ENCODE assay signal across 19 mouse cellular contexts in genomic region chr6:144579301-144579700, GRCm38 (mm10).
DNase-seq lines count a peak whose midpoint lies in the region; ATAC-seq and TF ChIP-seq lines count a peak whose summit lies in the region.
"Had no signal": no experiment of that assay in that cellular context is flagged by ENCODE, and none has a peak within 500 bp of the region (broad histone marks: within the 10 kb centered on the region; RNA-seq: fewer than 3 reads in every experiment).

No protein-coding gene starts in this region.

- H3K9me3 ChIP-seq in kidney, embryonic 16.5 days (ENCODE audit: low read length), result no peaks in the 10 kb centered on the region
- H3K9me3 ChIP-seq in neural tube, embryonic 15.5 days (replicated peaks), result no peaks in the 10 kb centered on the region
- H3K9me3 ChIP-seq: heart, embryonic 12.5 days; hindbrain, embryonic 10.5 days; liver, embryonic 15.5 days had no signal

- no peaks in the 10 kb centered on the region for H3K36me3 ChIP-seq in kidney, embryonic 16.5 days (ENCODE audit: insufficient read depth, low read length)
- no peaks in the 10 kb centered on the region for H3K36me3 ChIP-seq in neural tube, embryonic 15.5 days
- H3K36me3 ChIP-seq: heart, embryonic 12.5 days; hindbrain, embryonic 10.5 days; liver, embryonic 15.5 days had no signal

- intact Hi-C loops in left cerebral cortex, adult 2 months (cut with DNase I), result no loop called here

- no peaks in the 10 kb centered on the region for H3K27me3 ChIP-seq in kidney, embryonic 16.5 days (ENCODE audit: insufficient read depth, low read length)
- H3K27me3 ChIP-seq in neural tube, embryonic 15.5 days (replicated peaks), result no peaks in the 10 kb centered on the region
- H3K27me3 ChIP-seq: heart, embryonic 12.5 days; liver, embryonic 15.5 days had no signal

- H3K4me1 ChIP-seq in kidney, embryonic 16.5 days (ENCODE audit: insufficient read depth, low read length), result peaks cover 11% of the 10 kb centered on the region; the same call in 1 of the 2 replicates
- H3K4me1 ChIP-seq in neural tube, embryonic 15.5 days, result 0 out of 2 replicates have a peak, but pooled peaks cover 10% of the 10 kb centered on the region
- H3K4me1 ChIP-seq: heart, embryonic 12.5 days had no signal

- H3K4me3 ChIP-seq in kidney, embryonic 16.5 days (ENCODE audit: low read length), result no peak overlapping the region
- no peak overlapping the region for H3K4me3 ChIP-seq in neural tube, embryonic 15.5 days (replicated peaks)
- no peak overlapping the region for H3K4me3 ChIP-seq in left cerebral cortex, adult 2 months
- H3K4me3 ChIP-seq: heart, embryonic 12.5 days; hindbrain, embryonic 10.5 days; liver, embryonic 15.5 days; myocyte had no signal

- H3K9ac ChIP-seq in kidney, embryonic 16.5 days (replicated peaks; ENCODE audit: low read length), result no peak overlapping the region
- H3K9ac ChIP-seq in neural tube, embryonic 15.5 days (replicated peaks), result no peak overlapping the region
- H3K9ac ChIP-seq: heart, embryonic 12.5 days; liver, embryonic 15.5 days had no signal

- 11% methylated on average over 12 of the region's 12 CpGs for WGBS in kidney, embryonic 16.5 days
- 24% methylated on average over 12 of the region's 12 CpGs for WGBS in neural tube, embryonic 15.5 days

- no peak for DNase-seq in kidney, postnatal 14 days
- DNase-seq in neural tube, embryonic 10.5 days (ENCODE audit: extremely low spot score, low spot score), result no peak
- no peak for DNase-seq in left cerebral cortex, adult 2 months (ENCODE audit: extremely low spot score in 1 of 2, low spot score in 2 of 2)
- DNase-seq: cerebellum, adult 11 months; gastrocnemius, postnatal 10 days; kidney, adult 18-20 months; left cerebral cortex, postnatal 4 days; right cerebral cortex, postnatal 25 days; thymus, adult 2 months had no signal

- peak overlapping the region; percentile 28; the same call in 1 of the 2 replicates for H3K4me2 ChIP-seq in kidney, embryonic 16.5 days (replicated peaks; ENCODE audit: low read depth, low read length)
- peak overlapping the region; percentile 7; the same call in 1 of the 2 replicates for H3K4me2 ChIP-seq in neural tube, embryonic 15.5 days
- H3K4me2 ChIP-seq: heart, embryonic 12.5 days; liver, embryonic 15.5 days had no signal

- ATAC-seq in kidney, embryonic 16.5 days (ENCODE audit: low FRiP score, low TSS enrichment), result no peak
- ATAC-seq in neural tube, embryonic 15.5 days (ENCODE audit: low FRiP score), result no peak
- peak; percentile 20 to 35; a peak in 1 of 4 replicates for ATAC-seq in hematopoietic stem cell, adult 5-6 weeks (replicated peaks in 1 of 2; ENCODE audit: insufficient read depth in 1 of 2, low FRiP score in 2 of 2, low TSS enrichment in 1 of 2, low read depth in 1 of 2, poor library complexity in 2 of 2, severe bottlenecking in 2 of 2)
- ATAC-seq in erythroid progenitor cell, adult 5-6 weeks (replicated peaks; ENCODE audit: low FRiP score, poor library complexity, severe bottlenecking), result no peak
- ATAC-seq: activated CD4-positive, CD25-positive, alpha-beta regulatory T cell, adult 4 months; CD4-positive, CD25-positive, alpha-beta regulatory T cell, adult 4 months had no signal

- no peak overlapping the region for H3K27ac ChIP-seq in kidney, embryonic 16.5 days (ENCODE audit: low read length)
- no peak overlapping the region for H3K27ac ChIP-seq in neural tube, embryonic 15.5 days (replicated peaks)
- no peak overlapping the region for H3K27ac ChIP-seq in left cerebral cortex, adult 2 months
- H3K27ac ChIP-seq: hindbrain, embryonic 10.5 days; liver, embryonic 15.5 days had no signal

- no peak for TF ChIP-seq CTCF in left cerebral cortex, adult 2 months (IDR thresholded peaks at IDR 0.05)

Comparison
In these comparisons a context has a peak if more than half of its experiments do, and no peak if none do; other contexts are left out.
1. ATAC-seq: peak in hematopoietic stem cell, adult 5-6 weeks (2 of 2); none in kidney, embryonic 16.5 days (single experiment), neural tube, embryonic 15.5 days (single experiment) and erythroid progenitor cell, adult 5-6 weeks (single experiment).